Mouse (Mus musculus) heart, embryonic 13.5 days (tissue): Measurements from ENCODE around the gene 4930578G10Rik. TPM values are rescaled to one million over a fixed set of nuclear protein-coding genes. Genes with fewer than 3 reads are reported as not detected.

Experiments used
- ATAC-seq: fragments of 200-750 bp; cut with Nextera tagmentation; 2 replicates; pipeline ENCODE4 v1.8.0; 2017; ENCODE audit warnings: moderate TSS enrichment; ENCODE audit not compliant: insufficient number of reproducible peaks, low FRiP score, low TSS enrichment; ENCODE audit errors: extremely low read depth
- H3K27ac ChIP-seq: fragments of 300-500 bp; sonication (generic); replicated peaks from 2 replicates; pipeline ENCODE4 v1.5.1; 2015; ENCODE audit warnings: moderate library complexity, mild to moderate bottlenecking, inconsistent platforms
- H3K27me3 ChIP-seq: fragments of 300-500 bp; sonication (generic); replicated peaks from 2 replicates; pipeline ENCODE4 v1.6.1; 2015; ENCODE audit warnings: mild to moderate bottlenecking, inconsistent platforms
- H3K36me3 ChIP-seq: fragments of 300-500 bp; sonication (generic); 2 replicates; pipeline ENCODE4 v1.6.1; 2015; ENCODE audit warnings: mild to moderate bottlenecking, inconsistent platforms
- H3K4me1 ChIP-seq: fragments of 300-500 bp; sonication (generic); 2 replicates; pipeline ENCODE4 v1.6.1; 2015; ENCODE audit warnings: inconsistent platforms
- H3K4me2 ChIP-seq: fragments of 300-500 bp; sonication (generic); 2 replicates; pipeline ENCODE4 v1.6.1; 2015; ENCODE audit warnings: inconsistent platforms, mild to moderate bottlenecking, moderate library complexity
- H3K4me3 ChIP-seq: fragments of 300-500 bp; sonication (generic); 2 replicates; pipeline ENCODE4 v1.5.1; 2015; ENCODE audit warnings: moderate library complexity, mild to moderate bottlenecking, inconsistent platforms
- H3K9ac ChIP-seq: fragments of 300-500 bp; sonication (generic); 2 replicates; pipeline ENCODE4 v1.6.1; 2015; ENCODE audit warnings: inconsistent platforms, mild to moderate bottlenecking, moderate library complexity
- H3K9me3 ChIP-seq: fragments of 300-500 bp; sonication (generic); 2 replicates; pipeline ENCODE4 v1.6.1; 2016; ENCODE audit warnings: inconsistent platforms
- WGBS: fragments of 180-500 bp; shearing (Covaris S2); methylation state at CpG from one replicate; pipeline ENCODE4 v1.1.7; 2015; ENCODE audit warnings: mixed read lengths; 5-methylcytosine and 5-hydroxymethylcytosine counted together
- polyA plus RNA-seq: library from polyadenylated mRNA; unstranded; fragments of >200 nt; fragmentation: Nextera tagmentation; extraction: Ambion mirVana; gene quantifications from 2 replicates; pipeline ENCODE4 v1.2.1, GENCODE M21; 2015

4930578G10Rik gene
- polyA plus RNA-seq, 1 experiment from 2014 or later: not detected

DNA sequence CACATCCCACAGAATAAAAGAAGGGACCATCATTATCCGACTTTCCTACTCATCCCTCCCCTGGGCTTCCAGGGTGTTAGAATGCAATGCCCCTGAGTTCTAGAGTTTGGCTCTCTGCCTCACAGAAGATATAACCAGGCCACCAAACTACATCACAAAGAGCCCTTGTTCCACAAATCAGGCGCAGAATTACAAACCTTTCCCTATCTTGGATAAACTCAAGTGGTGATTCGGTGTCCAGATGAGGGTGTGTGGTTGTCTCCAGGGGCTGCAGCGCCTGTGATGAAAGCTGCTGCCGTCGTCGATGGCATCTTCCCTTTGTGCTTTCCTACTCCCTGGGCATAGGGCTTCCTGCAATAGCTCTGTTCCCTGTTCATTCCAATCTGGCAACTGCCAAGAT is 138.8 kb downstream of the 4930578G10Rik start, which contains the start of gene Fam205c:
Fam205c (minus strand) TSS at position 101 of the 400 bp plus-strand sequence.
- H3K27ac ChIP-seq: no peak within 1 kb of the TSS
- ATAC-seq: no peak
- H3K27me3 ChIP-seq: peaks cover 25% of the 10 kb centered on the region; the same call in 1 of the 2 replicates
- H3K4me2 ChIP-seq: no peak within 1 kb of the TSS
- H3K4me3 ChIP-seq: no peak within 1 kb of the TSS
- H3K9me3 ChIP-seq: no peaks in the 10 kb centered on the region
- no peaks in the 10 kb centered on the region for H3K4me1 ChIP-seq
- no peak within 1 kb of the TSS for H3K9ac ChIP-seq
- no peaks in the 10 kb centered on the region for H3K36me3 ChIP-seq
- WGBS: 69% methylated on average over 7 of the region's 7 CpGs

- peaks cover 19% of the 10 kb centered on the region; the same call in 1 of the 2 replicates for H3K27me3 ChIP-seq
- no peak overlapping the region for H3K9ac ChIP-seq
- 26% methylated on average over 5 of the region's 5 CpGs for WGBS
- no peaks in the 10 kb centered on the region for H3K9me3 ChIP-seq
- no peak overlapping the region for H3K27ac ChIP-seq
- no peak for ATAC-seq
- H3K4me1 ChIP-seq: peaks cover 7% of the 10 kb centered on the region; the same call in 1 of the 2 replicates
- no peaks in the 10 kb centered on the region for H3K36me3 ChIP-seq
- no peak overlapping the region for H3K4me3 ChIP-seq
- no peak overlapping the region for H3K4me2 ChIP-seq
Measured at GRCm38 (mm10) chr4:42876586-42877291, 141.4 kb downstream of the 4930578G10Rik start.

GRCm38 (mm10) chr4:42877657-42878056 is 142.3 kb downstream of the 4930578G10Rik start:
- Histone ChIP-seq H3K4me1 (peaks cover 7% of the 10 kb centered on the region; the same call in 1 of the 2 replicates), H3K36me3 (no peaks in the 10 kb centered on the region), H3K27me3 (peaks cover 14% of the 10 kb centered on the region; the same call in 1 of the 2 replicates), H3K27ac (no peak overlapping the region), H3K9ac (no peak overlapping the region), H3K9me3 (no peaks in the 10 kb centered on the region), H3K4me2 (no peak overlapping the region), H3K4me3 (no peak overlapping the region)
- WGBS: 69% methylated on average over 2 of the region's 2 CpGs
- no peak for ATAC-seq

DNA sequence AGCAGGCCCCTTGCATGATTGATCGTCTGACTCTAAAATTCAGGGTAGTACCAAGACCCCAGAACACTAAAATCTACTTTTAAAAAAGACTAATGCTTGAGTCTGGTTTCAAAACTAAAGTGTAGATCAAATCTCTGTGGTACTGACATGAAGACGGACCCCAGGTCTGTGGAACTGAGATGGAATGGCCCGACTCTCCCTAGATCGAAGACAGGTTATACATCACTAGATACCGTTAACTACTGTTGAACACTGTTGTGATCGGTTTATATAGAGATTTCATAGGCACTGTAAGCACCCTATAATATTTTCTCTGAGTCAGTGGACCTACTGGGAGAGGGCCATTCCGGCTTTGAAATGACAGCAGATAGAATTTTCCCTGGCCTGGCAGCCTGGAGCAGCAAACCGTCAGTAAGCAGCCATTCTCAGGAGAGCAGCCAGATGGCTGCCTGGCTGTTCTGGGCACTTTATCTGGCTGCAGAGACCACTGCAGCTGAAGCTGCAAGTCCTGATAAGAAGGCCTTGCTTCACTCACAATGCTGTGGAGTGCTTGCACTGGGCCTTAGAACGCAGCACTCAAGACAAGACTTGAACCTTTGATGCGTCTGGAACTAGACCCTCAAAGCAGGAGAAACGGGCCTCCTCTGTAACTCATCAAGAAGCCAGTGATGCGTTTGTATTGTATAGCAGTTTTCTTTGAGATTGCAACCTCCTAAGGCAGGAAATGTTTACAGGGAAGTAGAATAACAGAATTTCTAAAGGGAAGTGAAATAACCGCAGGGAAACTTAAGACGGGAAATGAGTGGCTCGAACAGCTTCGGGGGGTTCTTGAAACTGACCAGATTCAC is 144.7 kb downstream of the 4930578G10Rik start:
- no peak; the same call in 1 of the 2 replicates for ATAC-seq
- Histone ChIP-seq H3K4me2 (peak overlapping the region; percentile 18), H3K4me1 (peaks cover 7% of the 10 kb centered on the region; the same call in 1 of the 2 replicates), H3K9ac (peak overlapping the region; percentile 21; the same call in 1 of the 2 replicates), H3K27ac (0 out of 2 replicates have a peak overlapping the region, but pooled peaks have one; percentile 36), H3K36me3 (no peaks in the 10 kb centered on the region), H3K4me3 (0 out of 2 replicates have a peak overlapping the region, but pooled peaks have one; percentile 3), H3K27me3 (peaks cover 9% of the 10 kb centered on the region; the same call in 1 of the 2 replicates), H3K9me3 (no peaks in the 10 kb centered on the region)
- WGBS: 47% methylated on average over 16 of the region's 16 CpGs

DNA sequence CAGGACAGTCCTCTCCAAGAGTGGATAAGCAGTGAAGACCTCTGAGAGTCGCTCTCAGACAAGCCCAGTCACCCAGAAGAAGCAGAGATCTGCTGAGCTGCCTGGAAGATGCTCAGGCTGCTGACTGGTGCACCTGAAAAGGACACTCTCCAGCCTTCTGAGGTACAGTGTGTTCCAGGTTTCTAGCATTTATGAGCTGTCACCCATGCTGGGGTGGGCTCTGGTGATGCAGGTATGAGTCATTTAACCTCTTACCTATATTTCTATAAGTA is 145.3 kb downstream of the 4930578G10Rik start:
- H3K4me3 ChIP-seq: 0 out of 2 replicates have a peak overlapping the region, but pooled peaks have one; percentile 3
- H3K9ac ChIP-seq: no peak overlapping the region
- no peak overlapping the region for H3K27ac ChIP-seq
- no peaks in the 10 kb centered on the region for H3K36me3 ChIP-seq
- WGBS: 48% methylated on average over 1 of the region's 1 CpGs
- H3K27me3 ChIP-seq: peaks cover 6% of the 10 kb centered on the region; the same call in 1 of the 2 replicates
- peak overlapping the region; percentile 18; the same call in 1 of the 2 replicates for H3K4me2 ChIP-seq
- no peaks in the 10 kb centered on the region for H3K9me3 ChIP-seq
- ATAC-seq: no peak
- H3K4me1 ChIP-seq: peaks cover 7% of the 10 kb centered on the region; the same call in 1 of the 2 replicates

DNA sequence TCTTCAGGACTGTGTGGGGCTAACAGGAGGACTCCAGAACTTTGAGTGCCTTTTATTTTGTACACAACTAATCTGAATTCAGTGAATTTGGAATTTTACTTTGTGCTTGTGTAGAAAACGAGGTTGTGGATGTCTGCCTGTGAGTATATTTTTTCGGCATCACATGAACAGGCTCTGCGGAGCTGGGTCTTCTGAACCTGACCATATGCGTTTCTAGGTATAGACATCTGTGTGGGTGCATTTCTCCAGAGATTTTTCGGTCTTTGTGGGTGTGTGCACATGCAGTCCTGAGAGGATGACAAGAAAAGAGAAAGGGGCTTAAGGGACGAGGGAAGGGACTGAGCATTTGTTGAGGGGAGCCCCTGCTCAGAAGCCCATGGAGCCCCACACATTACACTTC is 151.6 kb downstream of the 4930578G10Rik start:
- 79% methylated on average over 6 of the region's 6 CpGs for WGBS
- H3K4me1 ChIP-seq: no peaks in the 10 kb centered on the region
- H3K4me2 ChIP-seq: no peak overlapping the region
- no peak for ATAC-seq
- no peak overlapping the region for H3K9ac ChIP-seq
- no peaks in the 10 kb centered on the region for H3K36me3 ChIP-seq
- no peak overlapping the region for H3K4me3 ChIP-seq
- no peaks in the 10 kb centered on the region for H3K27me3 ChIP-seq
- H3K9me3 ChIP-seq: no peaks in the 10 kb centered on the region
- H3K27ac ChIP-seq: no peak overlapping the region

GRCm38 (mm10) chr4:42888806-42889205 is 153.5 kb downstream of the 4930578G10Rik start:
- no peak overlapping the region for H3K9ac ChIP-seq
- 84% methylated on average over 6 of the region's 6 CpGs for WGBS
- H3K27ac ChIP-seq: no peak overlapping the region
- H3K9me3 ChIP-seq: no peaks in the 10 kb centered on the region
- no peaks in the 10 kb centered on the region for H3K4me1 ChIP-seq
- H3K4me2 ChIP-seq: no peak overlapping the region
- no peaks in the 10 kb centered on the region for H3K36me3 ChIP-seq
- ATAC-seq: no peak
- no peaks in the 10 kb centered on the region for H3K27me3 ChIP-seq
- no peak overlapping the region for H3K4me3 ChIP-seq

DNA sequence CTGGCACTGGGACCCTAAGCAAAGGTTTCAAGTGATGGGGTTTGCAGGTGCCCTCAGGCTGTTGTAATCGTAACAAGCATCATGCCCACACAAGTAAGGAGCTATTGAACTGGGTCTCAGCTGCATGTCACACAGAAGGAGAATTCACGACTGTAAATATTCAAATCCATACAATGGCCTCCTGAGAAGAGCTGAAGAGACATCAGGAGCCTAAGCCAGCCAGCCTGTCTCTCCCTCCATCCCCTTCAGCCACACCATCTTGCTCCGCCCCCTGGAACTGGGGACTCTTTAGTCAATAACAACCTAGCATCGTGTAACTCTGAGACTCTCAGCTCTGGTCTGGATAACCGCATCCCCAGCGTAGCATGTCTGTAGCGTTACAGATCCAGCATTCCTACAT is 155.8 kb downstream of the 4930578G10Rik start:
- no peak for ATAC-seq
- Histone ChIP-seq H3K4me3 (no peak overlapping the region), H3K9ac (no peak overlapping the region), H3K27me3 (no peaks in the 10 kb centered on the region), H3K36me3 (no peaks in the 10 kb centered on the region), H3K27ac (no peak overlapping the region), H3K4me1 (no peaks in the 10 kb centered on the region), H3K9me3 (no peaks in the 10 kb centered on the region), H3K4me2 (no peak overlapping the region)
- WGBS: 65% methylated on average over 7 of the region's 7 CpGs

GRCm38 (mm10) chr4:42895118-42895517 is 159.8 kb downstream of the 4930578G10Rik start:
- no peak for ATAC-seq
- WGBS: 78% methylated on average over 7 of the region's 7 CpGs
- Histone ChIP-seq H3K9ac (no peak overlapping the region), H3K27ac (no peak overlapping the region), H3K36me3 (no peaks in the 10 kb centered on the region), H3K9me3 (no peaks in the 10 kb centered on the region), H3K4me1 (no peaks in the 10 kb centered on the region), H3K4me3 (no peak overlapping the region), H3K4me2 (no peak overlapping the region), H3K27me3 (peaks cover 3% of the 10 kb centered on the region; the same call in 1 of the 2 replicates)
